Mouse (Mus musculus) hindbrain, embryonic 16.5 days (tissue): ENCODE results near the gene Lsm7. TPM values are rescaled to one million over a fixed set of nuclear protein-coding genes. Genes with fewer than 3 reads are reported as not detected.

ENCODE experiments used
- ATAC-seq: fragments of 200-750 bp; cut with Nextera tagmentation; 2 replicates; pipeline ENCODE4 v1.8.0; 2017; ENCODE audit warnings: moderate TSS enrichment, moderate library complexity
- H3K27ac ChIP-seq: fragments of 300-500 bp; sonication (generic); 2 replicates; pipeline ENCODE4 v1.5.1; 2014; ENCODE audit warnings: low read depth, mild to moderate bottlenecking, control low read depth, low read length, moderate library complexity
- H3K27me3 ChIP-seq: fragments of 300-500 bp; sonication (generic); replicated peaks from 2 replicates; pipeline ENCODE4 v1.6.1; 2014; ENCODE audit warnings: low read length; ENCODE audit not compliant: control insufficient read depth, insufficient read depth
- H3K36me3 ChIP-seq: fragments of 300-500 bp; sonication (generic); 2 replicates; pipeline ENCODE4 v1.6.1; 2014; ENCODE audit warnings: mild to moderate bottlenecking, low read length, moderate library complexity, mixed read lengths; ENCODE audit not compliant: control insufficient read depth, insufficient read depth
- H3K4me1 ChIP-seq: fragments of 300-500 bp; sonication (generic); 2 replicates; pipeline ENCODE4 v1.6.1; 2014; ENCODE audit warnings: low read depth, low read length; ENCODE audit not compliant: control insufficient read depth, insufficient read depth
- H3K4me2 ChIP-seq: fragments of 300-500 bp; sonication (generic); 2 replicates; pipeline ENCODE4 v1.6.1; 2014; ENCODE audit warnings: mild to moderate bottlenecking, low read length, control low read depth, moderate library complexity
- H3K4me3 ChIP-seq: fragments of 300-500 bp; sonication (generic); 2 replicates; pipeline ENCODE4 v1.5.1; 2014; ENCODE audit warnings: mild to moderate bottlenecking, low read length, control low read depth, moderate library complexity
- H3K9ac ChIP-seq: fragments of 300-500 bp; sonication (generic); 2 replicates; pipeline ENCODE4 v1.6.1; 2014; ENCODE audit warnings: low read depth, mild to moderate bottlenecking, control low read depth, low read length, moderate library complexity
- H3K9me3 ChIP-seq: fragments of 300-500 bp; sonication (generic); 2 replicates; pipeline ENCODE4 v1.6.1; 2014; ENCODE audit warnings: mild to moderate bottlenecking, low read length, moderate library complexity; ENCODE audit not compliant: control insufficient read depth
- WGBS: fragments of 180-500 bp; shearing (Covaris S2); extraction: QIAGEN DNeasy Blood & Tissue Kit; methylation state at CpG from one replicate; pipeline ENCODE4 v1.1.7; 2014; 5-methylcytosine and 5-hydroxymethylcytosine counted together
- microRNA counts: library from miRNA; unstranded; fragments of <30 nt; microRNA quantifications from one replicate; lab custom pipeline; 2016
- microRNA-seq: library from miRNA; unstranded; fragments of <30 nt; microRNA quantifications from one replicate; pipeline ENCODE4, GENCODE M21; 2017
- polyA plus RNA-seq: library from polyadenylated mRNA; unstranded; fragments of >200 nt; fragmentation: Nextera tagmentation; extraction: Ambion mirVana; gene quantifications from 2 replicates; pipeline ENCODE4 v1.2.1, GENCODE M21; 2015

The Lsm7 gene
- polyA plus RNA-seq, 1 experiment from 2014 or later, result 208 TPM

- Histone ChIP-seq H3K4me3 (no peak overlapping the region), H3K4me1 (peaks cover 22% of the 10 kb centered on the region), H3K9me3 (no peaks in the 10 kb centered on the region), H3K27me3 (peaks cover 19% of the 10 kb centered on the region), H3K9ac (peak overlapping the region; percentile 84; the same call in 1 of the 2 replicates), H3K4me2 (no peak overlapping the region; the same call in 1 of the 2 replicates), H3K27ac (no peak overlapping the region), H3K36me3 (peaks cover 39% of the 10 kb centered on the region)
- ATAC-seq, result peak; percentile 15; the same call in 1 of the 2 replicates
- WGBS, result 13% methylated on average over 3 of the region's 3 CpGs
Measured at GRCm38 (mm10) chr10:80805925-80806324, 49.1 kb downstream of the Lsm7 start.

DNA sequence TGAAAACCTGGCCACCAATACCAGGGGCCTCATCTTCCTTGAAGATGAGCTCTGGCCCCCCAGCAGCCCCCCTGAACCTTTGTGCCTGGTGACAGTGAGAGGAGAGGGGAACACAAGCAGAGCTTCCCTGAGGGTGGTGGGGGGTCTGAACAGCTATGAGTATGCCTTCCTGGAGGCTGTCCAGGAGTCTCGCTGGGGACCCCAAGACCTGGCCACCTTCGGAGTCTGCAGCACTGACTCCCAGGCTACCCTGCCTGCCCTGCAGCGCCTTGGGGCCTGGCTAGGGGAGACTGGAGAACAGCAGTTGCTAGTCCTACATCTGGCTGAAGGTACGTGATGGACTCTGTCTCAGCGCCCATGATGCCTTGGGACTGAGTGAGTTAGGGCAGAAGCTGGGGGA is 49.7 kb downstream of the Lsm7 start:
- 82% methylated on average over 5 of the region's 5 CpGs for WGBS

DNA sequence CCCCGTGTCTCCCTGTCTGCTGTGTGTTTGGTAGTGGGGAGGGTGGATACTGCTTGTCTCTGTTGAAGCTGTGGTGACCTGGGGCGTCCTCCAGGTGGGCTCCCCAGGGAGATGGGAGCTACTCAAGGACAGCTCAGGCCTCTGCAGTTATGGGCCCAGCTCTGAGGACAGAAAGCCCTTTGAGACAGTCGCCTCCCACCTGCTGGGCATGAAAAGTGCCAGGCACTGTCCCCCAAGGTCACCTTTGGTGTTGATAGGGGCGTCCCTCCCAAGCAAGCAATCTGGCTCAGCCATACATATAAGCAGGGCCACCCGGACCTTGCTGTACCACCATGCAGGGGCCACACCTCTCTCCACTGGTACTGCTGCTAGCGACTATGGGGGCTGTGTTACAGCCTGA is 50.1 kb downstream of the Lsm7 start, which contains the start of gene Amh:
Gene Amh (plus strand): TSS at position 328 of the 400 bp plus-strand sequence.
- H3K36me3 ChIP-seq, result peaks cover 39% of the 10 kb centered on the region
- no peak within 1 kb of the TSS for H3K4me3 ChIP-seq
- H3K27me3 ChIP-seq, result peaks cover 13% of the 10 kb centered on the region
- 0 out of 2 replicates have a peak within 1 kb of the TSS, but pooled peaks have one; percentile 84 for H3K9ac ChIP-seq
- H3K4me2 ChIP-seq, result no peak within 1 kb of the TSS; the same call in 1 of the 2 replicates
- peaks cover 28% of the 10 kb centered on the region for H3K4me1 ChIP-seq
- WGBS, result 76% methylated on average over 6 of the region's 6 CpGs
- no peak within 1 kb of the TSS for H3K27ac ChIP-seq
- no peaks in the 10 kb centered on the region for H3K9me3 ChIP-seq
- no peak for ATAC-seq

More for the DNA sequence above, 49.7 kb downstream of the Lsm7 start:
- Histone ChIP-seq H3K4me1 (peaks cover 24% of the 10 kb centered on the region), H3K36me3 (peaks cover 39% of the 10 kb centered on the region), H3K4me2 (no peak overlapping the region), H3K4me3 (no peak overlapping the region), H3K27ac (no peak overlapping the region), H3K27me3 (peaks cover 17% of the 10 kb centered on the region), H3K9me3 (no peaks in the 10 kb centered on the region), H3K9ac (no peak overlapping the region)
- ATAC-seq, result no peak

DNA sequence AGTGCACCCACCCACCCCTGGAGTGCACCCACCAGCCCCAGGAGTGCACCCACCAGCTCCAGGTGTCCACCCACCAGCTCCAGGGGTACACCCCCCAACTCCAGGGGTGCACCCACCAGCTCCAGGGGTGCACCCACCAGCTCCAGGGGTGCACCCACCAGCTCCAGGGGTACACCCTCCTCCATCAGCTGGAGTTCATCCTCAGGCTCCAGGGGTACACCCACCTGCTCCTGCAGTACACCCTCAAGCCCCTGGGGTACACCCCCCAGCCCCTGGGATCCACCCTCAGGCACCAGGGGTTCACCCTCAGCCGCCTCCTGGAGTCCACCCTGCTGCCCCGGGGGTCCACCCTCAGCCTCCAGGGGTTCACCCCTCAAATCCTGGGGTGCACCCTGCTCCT is 50.7 kb downstream of the Lsm7 start:
- H3K4me2 ChIP-seq, result no peak overlapping the region
- no peak overlapping the region for H3K9ac ChIP-seq
- H3K9me3 ChIP-seq, result no peaks in the 10 kb centered on the region
- 95% methylated on average over 2 of the region's 2 CpGs for WGBS
- peaks cover 8% of the 10 kb centered on the region for H3K27me3 ChIP-seq
- H3K4me3 ChIP-seq, result no peak overlapping the region
- ATAC-seq, result no peak
- H3K4me1 ChIP-seq, result peaks cover 34% of the 10 kb centered on the region
- peaks cover 39% of the 10 kb centered on the region for H3K36me3 ChIP-seq
- H3K27ac ChIP-seq, result no peak overlapping the region

- H3K9ac ChIP-seq, result no peak overlapping the region
- peaks cover 3% of the 10 kb centered on the region; the same call in 1 of the 2 replicates for H3K27me3 ChIP-seq
- no peaks in the 10 kb centered on the region for H3K9me3 ChIP-seq
- H3K27ac ChIP-seq, result no peak overlapping the region
- WGBS, result 92% methylated on average over 3 of the region's 3 CpGs
- H3K36me3 ChIP-seq, result peaks cover 39% of the 10 kb centered on the region
- ATAC-seq, result no peak
- H3K4me1 ChIP-seq, result peaks cover 28% of the 10 kb centered on the region
- H3K4me2 ChIP-seq, result no peak overlapping the region
- no peak overlapping the region for H3K4me3 ChIP-seq
Measured at GRCm38 (mm10) chr10:80802996-80803395, 52.0 kb downstream of the Lsm7 start.

MicroRNA genes within 50 kb of the gene (microRNA counts, 519-probe panel; counts per million panel counts)
- microRNA mmu-miR-1982 (lab: Ali Mortazavi, UCI), result not detected

Small RNA genes within 50 kb of the gene (microRNA-seq; reads per million reads assigned to microRNA genes)
- 4.0 reads per million, percentile 13 among the genes with 10 or more reads in this experiment for gene Mir1982

Other genes with a start within 250 kb of the Lsm7 start
- gene Gm49322, start 249.2 kb downstream of the Lsm7 start, polyA plus RNA-seq, result 2.3 and 3.1 TPM in 2 replicates
- gene Csnk1g2, start 232.4 kb downstream of the Lsm7 start, polyA plus RNA-seq, result 24.9 and 77.7 TPM in 2 replicates
- gene Btbd2, start 198.1 kb downstream of the Lsm7 start, polyA plus RNA-seq, result 21.2 and 83.2 TPM in 2 replicates
- gene Mknk2, start 177.1 kb downstream of the Lsm7 start, polyA plus RNA-seq, result 35.6 and 55.7 TPM in 2 replicates
- gene Mob3a, start 153.2 kb downstream of the Lsm7 start, polyA plus RNA-seq, result 56.9 and 59.5 TPM in 2 replicates
- gene Izumo4, start 153.0 kb downstream of the Lsm7 start, polyA plus RNA-seq, result 43.7 and 50.4 TPM in 2 replicates
- 102 and 105 TPM in 2 replicates for gene Ap3d1, start 112.9 kb downstream of the Lsm7 start, polyA plus RNA-seq
- gene Dot1l, start 100.0 kb downstream of the Lsm7 start, polyA plus RNA-seq, result 13.2 and 16.9 TPM in 2 replicates
- 44.7 and 59.9 TPM in 2 replicates for gene Sf3a2, start 57.0 kb downstream of the Lsm7 start, polyA plus RNA-seq
- gene Plekhj1, start 56.6 kb downstream of the Lsm7 start, polyA plus RNA-seq, result 129 and 140 TPM in 2 replicates
- gene Amh, start 50.0 kb downstream of the Lsm7 start, polyA plus RNA-seq, result not detected in 2 replicates
- 1.1 and 1.2 TPM in 2 replicates for gene Jsrp1, start 41.7 kb downstream of the Lsm7 start, polyA plus RNA-seq
- 1,272 and 1,293 TPM in 2 replicates for gene Oaz1, start 28.6 kb downstream of the Lsm7 start, polyA plus RNA-seq
- gene Lingo3, start 11.2 kb downstream of the Lsm7 start, polyA plus RNA-seq, result 22.1 and 23.3 TPM in 2 replicates
- gene Sppl2b, start 66 bp upstream of the Lsm7 start, polyA plus RNA-seq, result 92.4 and 97.5 TPM in 2 replicates
- 0.13 and 0.27 TPM in 2 replicates for gene Tmprss9, start 16.6 kb upstream of the Lsm7 start, polyA plus RNA-seq
- gene Timm13, start 45.8 kb upstream of the Lsm7 start, polyA plus RNA-seq, result 314 and 364 TPM in 2 replicates
- gene Lmnb2, start 63.0 kb upstream of the Lsm7 start, polyA plus RNA-seq, result 36.6 and 41.9 TPM in 2 replicates
- gene Gadd45b, start 74.9 kb upstream of the Lsm7 start, polyA plus RNA-seq, result 8.0 and 9.0 TPM in 2 replicates
- gene Gng7, start 159.7 kb upstream of the Lsm7 start, polyA plus RNA-seq, result 25.4 and 27.0 TPM in 2 replicates
- 74.4 and 81.7 TPM in 2 replicates for gene Diras1, start 170.5 kb upstream of the Lsm7 start, polyA plus RNA-seq
- 48.3 and 54.3 TPM in 2 replicates for gene Slc39a3, start 182.2 kb upstream of the Lsm7 start, polyA plus RNA-seq
- gene Sgta, start 205.0 kb upstream of the Lsm7 start, polyA plus RNA-seq, result 334 and 346 TPM in 2 replicates
- gene Thop1, start 214.8 kb upstream of the Lsm7 start, polyA plus RNA-seq, result 49.8 and 53.5 TPM in 2 replicates
- gene Creb3l3, start 243.7 kb upstream of the Lsm7 start, polyA plus RNA-seq, result 0.24 and 0.32 TPM in 2 replicates